Comparison of ENCODE assay signal across 10 mouse cellular contexts in the genomic region with DNA sequence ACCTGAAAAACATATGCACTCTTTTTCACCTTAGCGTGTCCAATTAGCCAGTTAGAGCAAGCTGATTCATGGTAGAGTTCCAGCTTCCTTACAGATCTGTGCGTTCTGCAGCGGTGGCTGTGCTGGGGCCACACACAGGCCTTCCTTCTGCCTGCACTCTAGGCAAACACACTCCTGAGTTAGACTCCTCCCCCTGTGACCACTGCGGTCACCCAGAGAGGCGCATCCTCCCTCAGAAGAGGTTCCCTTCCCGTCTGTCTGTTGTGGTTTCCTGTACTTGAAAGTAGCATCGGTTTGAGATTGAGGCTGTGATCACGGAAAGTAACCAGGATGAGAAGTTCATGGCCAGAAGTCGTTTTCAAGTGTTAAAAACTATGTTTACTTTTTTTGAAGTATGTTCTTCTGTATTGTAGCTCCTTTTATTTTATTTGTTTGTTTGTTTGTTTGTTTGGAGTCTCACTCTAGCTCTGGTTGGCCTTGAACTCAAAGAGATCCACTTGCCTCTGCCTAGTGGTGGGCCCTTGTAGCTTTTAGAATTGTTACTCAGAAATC.
A peak's percentile ranks its signal among the peaks of the same experiment; 100 is the strongest.
DNase-seq lines count a peak whose midpoint lies in the region; ATAC-seq and TF ChIP-seq lines count a peak whose summit lies in the region.
"Had no signal": no experiment of that assay in that cellular context is flagged by ENCODE, and none has a peak within 500 bp of the region (broad histone marks: within the 10 kb centered on the region; RNA-seq: fewer than 3 reads in every experiment).

No protein-coding gene starts in this region.

- no peak overlapping the region for H3K27ac ChIP-seq in heart, embryonic 10.5 days
- H3K27ac ChIP-seq in liver, embryonic 14.5 days, result no peak overlapping the region
- no peak overlapping the region for H3K27ac ChIP-seq in spleen, adult 2 months (ENCODE audit: insufficient read depth, low read length)
- no peak overlapping the region for H3K27ac ChIP-seq in midbrain, embryonic 11.5 days (ENCODE audit: low read depth, low read length)
- no peak overlapping the region for H3K27ac ChIP-seq in forebrain, postnatal 0 days (ENCODE audit: low read depth, low read length)
- H3K27ac ChIP-seq: neural tube, embryonic 12.5 days had no signal

- H3K36me3 ChIP-seq in heart, embryonic 10.5 days, result peaks cover 56% of the 10 kb centered on the region
- H3K36me3 ChIP-seq in liver, embryonic 14.5 days (replicated peaks; ENCODE audit: control insufficient read depth, insufficient read depth, low read depth), result peaks cover 73% of the 10 kb centered on the region
- H3K36me3 ChIP-seq in spleen, adult 2 months (ENCODE audit: control insufficient read depth, insufficient read depth, low read length), result no peaks in the 10 kb centered on the region; the same call in 1 of the 2 replicates
- peaks cover 16% of the 10 kb centered on the region for H3K36me3 ChIP-seq in midbrain, embryonic 11.5 days (ENCODE audit: control insufficient read depth, insufficient read depth, low read length)
- H3K36me3 ChIP-seq in forebrain, postnatal 0 days (ENCODE audit: insufficient read depth), result peaks cover 42% of the 10 kb centered on the region

- TF ChIP-seq EP300 in liver, embryonic 14.5 days (IDR thresholded peaks at IDR 0.05; ENCODE audit: low read depth), result no peak

- H3K4me2 ChIP-seq in liver, embryonic 14.5 days (ENCODE audit: low read depth), result no peak overlapping the region
- H3K4me2 ChIP-seq in midbrain, embryonic 11.5 days, result no peak overlapping the region
- no peak overlapping the region for H3K4me2 ChIP-seq in forebrain, postnatal 0 days (ENCODE audit: low read depth)
- H3K4me2 ChIP-seq: neural tube, embryonic 12.5 days had no signal

- no peak overlapping the region for H3K4me3 ChIP-seq in heart, embryonic 10.5 days
- H3K4me3 ChIP-seq in liver, embryonic 14.5 days (ENCODE audit: insufficient read depth in 1 of 2, low read depth in 2 of 2, low read length in 2 of 2), result no peak overlapping the region
- no peak overlapping the region for H3K4me3 ChIP-seq in spleen, adult 2 months (ENCODE audit: extremely low read depth, insufficient read depth, insufficient read length)
- no peak overlapping the region for H3K4me3 ChIP-seq in midbrain, embryonic 11.5 days (ENCODE audit: low read depth, low read length)
- no peak overlapping the region for H3K4me3 ChIP-seq in forebrain, postnatal 0 days (ENCODE audit: low read depth, low read length)
- H3K4me3 ChIP-seq: neural tube, embryonic 12.5 days had no signal

- H3K4me1 ChIP-seq in heart, embryonic 10.5 days, result peaks cover 43% of the 10 kb centered on the region
- peaks cover 24 to 31% of the 10 kb centered on the region in 2 experiments for H3K4me1 ChIP-seq in liver, embryonic 14.5 days (replicated peaks; ENCODE audit: control insufficient read depth in 2 of 2, insufficient read depth in 2 of 2, low read length in 1 of 2)
- H3K4me1 ChIP-seq in spleen, adult 2 months (ENCODE audit: control insufficient read depth, insufficient read depth, insufficient read length), result peaks cover 5% of the 10 kb centered on the region; the same call in 1 of the 2 replicates
- H3K4me1 ChIP-seq in midbrain, embryonic 11.5 days (ENCODE audit: control insufficient read depth, insufficient read depth, low read length), result peaks cover 2% of the 10 kb centered on the region
- no peaks in the 10 kb centered on the region for H3K4me1 ChIP-seq in forebrain, postnatal 0 days (ENCODE audit: insufficient read depth)

- ATAC-seq in liver, embryonic 14.5 days (ENCODE audit: insufficient read depth), result peak; percentile 43
- no peak for ATAC-seq in midbrain, embryonic 11.5 days (ENCODE audit: low FRiP score)
- no peak for ATAC-seq in forebrain, postnatal 0 days

- H3K9ac ChIP-seq in liver, embryonic 14.5 days (replicated peaks), result no peak overlapping the region
- no peak overlapping the region for H3K9ac ChIP-seq in midbrain, embryonic 11.5 days (ENCODE audit: low read length)
- no peak overlapping the region for H3K9ac ChIP-seq in forebrain, postnatal 0 days
- H3K9ac ChIP-seq: neural tube, embryonic 12.5 days had no signal

- H3K27me3 ChIP-seq in heart, embryonic 10.5 days (ENCODE audit: insufficient read depth, poor library complexity, severe bottlenecking), result no peaks in the 10 kb centered on the region
- H3K27me3 ChIP-seq in liver, embryonic 14.5 days (ENCODE audit: control insufficient read depth, insufficient read depth, low read length), result no peaks in the 10 kb centered on the region
- H3K27me3 ChIP-seq in spleen, adult 2 months (ENCODE audit: control insufficient read depth, insufficient read depth, low read length), result no peaks in the 10 kb centered on the region
- no peaks in the 10 kb centered on the region for H3K27me3 ChIP-seq in midbrain, embryonic 11.5 days (ENCODE audit: control insufficient read depth, insufficient read depth, low read length)
- H3K27me3 ChIP-seq in forebrain, postnatal 0 days (ENCODE audit: insufficient read depth, low read length), result no peaks in the 10 kb centered on the region
- H3K27me3 ChIP-seq: neural tube, embryonic 12.5 days had no signal

- TF ChIP-seq POLR2A in spleen, adult 2 months (IDR thresholded peaks at IDR 0.05; ENCODE audit: low read depth, low read length), result no peak

- H3K9me3 ChIP-seq in heart, embryonic 10.5 days, result no peaks in the 10 kb centered on the region
- H3K9me3 ChIP-seq in liver, embryonic 14.5 days (ENCODE audit: control insufficient read depth, low read length), result no peaks in the 10 kb centered on the region
- no peaks in the 10 kb centered on the region for H3K9me3 ChIP-seq in midbrain, embryonic 11.5 days (ENCODE audit: control insufficient read depth, low read length)
- H3K9me3 ChIP-seq in forebrain, postnatal 0 days (ENCODE audit: low read length), result no peaks in the 10 kb centered on the region
- H3K9me3 ChIP-seq: neural tube, embryonic 12.5 days had no signal

- DNase-seq in heart, adult 9 months (ENCODE audit: low spot score in 2 of 2), result peak; percentile 36 to 42
- DNase-seq in heart, embryonic 10.5 days (ENCODE audit: low spot score), result no peak
- DNase-seq in MEL-GATA-1-ER (ENCODE audit: extremely low read depth, low read depth), result peak; percentile 90
- DNase-seq in liver, embryonic 14.5 days (ENCODE audit: low read depth in 3 of 3, low spot score in 3 of 3), result peak; percentile 27 to 46 (median 37)
- DNase-seq in spleen, adult 2 months (ENCODE audit: low read depth in 1 of 2, low spot score in 2 of 2), result peak; percentile 70 to 71
- no peak for DNase-seq in ovary, adult 18-20 months (ENCODE audit: low spot score)
- DNase-seq in midbrain, embryonic 11.5 days (ENCODE audit: low spot score, missing footprints), result no peak
- DNase-seq in forebrain, postnatal 0 days, result no peak
- DNase-seq: cerebellum, adult 11-12 months had no signal

- 64% methylated on average over 9 of the region's 9 CpGs for WGBS in heart, embryonic 10.5 days
- WGBS in liver, embryonic 14.5 days (ENCODE audit: insufficient replicate concordance), result 8% methylated on average over 9 of the region's 9 CpGs
- WGBS in spleen, adult 2 months, result 4% methylated on average over 9 of the region's 9 CpGs
- 74% methylated on average over 9 of the region's 9 CpGs for WGBS in midbrain, embryonic 11.5 days
- WGBS in forebrain, postnatal 0 days, result 80% methylated on average over 9 of the region's 9 CpGs

- no peak for TF ChIP-seq CTCF in liver, embryonic 14.5 days (IDR thresholded peaks at IDR 0.05; ENCODE audit: low read depth)
- TF ChIP-seq CTCF in spleen, adult 2 months (IDR thresholded peaks at IDR 0.05; ENCODE audit: extremely low read depth, insufficient read depth, insufficient read length, insufficient replicate concordance), result no peak
- no peak for TF ChIP-seq CTCF in forebrain, postnatal 0 days (IDR thresholded peaks at IDR 0.05; ENCODE audit: low read depth)

Comparison
In these comparisons a context has a peak if more than half of its experiments do, and no peak if none do; other contexts are left out.
1. DNase-seq: peak in heart, adult 9 months (2 of 2), MEL-GATA-1-ER (single experiment), liver, embryonic 14.5 days (3 of 3) and spleen, adult 2 months (2 of 2); none in heart, embryonic 10.5 days (single experiment), ovary, adult 18-20 months (single experiment), midbrain, embryonic 11.5 days (single experiment) and forebrain, postnatal 0 days (single experiment).